Mouse (Mus musculus): ENCODE measurements around the gene Spata7. TPM values are rescaled to one million over a fixed set of nuclear protein-coding genes. Genes with fewer than 3 reads are reported as not detected.
A peak's percentile ranks its signal among the peaks of the same experiment; 100 is the strongest.

Spata7 gene
- polyA plus RNA-seq, 3 experiments from 2014 or later = 1.0 to 1.6 (median 1.3) TPM

DNA sequence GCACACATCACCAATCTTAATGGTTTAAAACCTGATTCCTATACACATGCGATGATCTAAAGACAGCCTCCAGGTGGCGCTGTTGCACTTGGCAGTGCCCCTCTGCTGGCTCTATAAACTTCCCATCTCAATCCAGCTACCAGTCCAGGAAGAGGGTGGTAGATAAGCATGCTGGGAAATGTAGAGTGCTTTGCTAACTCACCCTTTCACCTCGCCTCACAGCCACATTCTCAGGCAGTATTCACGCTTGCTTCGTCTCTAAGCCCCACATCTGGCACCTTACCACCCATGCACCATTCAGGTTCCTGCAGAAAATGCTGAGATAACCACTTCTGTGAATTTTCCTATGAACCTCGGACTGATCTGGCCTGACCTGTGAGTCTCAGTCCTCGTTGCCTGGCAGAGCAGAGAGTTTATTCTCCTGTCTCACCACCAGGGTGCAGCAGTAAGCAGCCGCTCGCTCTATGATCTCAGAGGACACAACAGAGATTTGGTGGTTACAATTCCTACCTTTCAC is 46.7 kb downstream of the Spata7 start:
- peak; percentile 86 for ATAC-seq

DNA sequence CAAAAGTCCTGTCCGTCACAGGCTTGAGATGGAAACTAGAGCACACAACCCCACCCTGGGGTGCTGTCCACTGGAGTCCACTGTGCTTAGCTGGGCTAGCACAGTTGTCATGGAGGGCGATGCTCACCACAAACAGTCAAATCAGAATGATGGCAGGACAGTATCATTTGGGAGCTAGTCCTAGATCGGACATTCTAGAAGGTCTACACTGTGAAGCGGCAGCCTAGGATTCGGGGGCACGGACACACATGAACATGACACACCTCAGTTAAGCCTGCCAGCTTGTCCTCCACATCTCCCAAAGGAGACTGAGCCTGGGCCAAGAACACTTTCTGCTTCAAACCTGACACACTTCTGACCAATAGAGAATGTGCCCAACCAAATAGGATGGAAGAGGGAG is 48.9 kb downstream of the Spata7 start:
- ATAC-seq = no peak

DNA sequence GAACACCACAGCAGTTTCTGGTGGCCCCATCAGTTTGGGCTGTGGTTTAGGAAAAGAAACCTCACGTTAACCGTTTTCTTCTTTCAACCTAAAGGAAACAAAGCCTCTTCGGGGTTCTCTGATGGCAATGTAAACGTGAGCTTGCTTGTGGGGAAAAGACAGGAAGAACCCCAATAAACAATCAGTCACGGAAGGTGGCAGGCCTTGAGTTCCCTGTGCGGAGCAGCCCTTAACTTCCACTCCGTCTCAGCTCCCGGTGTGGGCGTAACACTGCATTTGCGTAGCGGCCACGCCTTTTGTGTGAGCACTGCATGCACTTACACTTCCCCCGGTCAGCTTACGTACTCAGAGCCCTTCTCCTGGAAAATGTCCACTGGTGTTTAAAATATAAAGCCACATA is 49.4 kb downstream of the Spata7 start:
- peak; percentile 41 for ATAC-seq

DNA sequence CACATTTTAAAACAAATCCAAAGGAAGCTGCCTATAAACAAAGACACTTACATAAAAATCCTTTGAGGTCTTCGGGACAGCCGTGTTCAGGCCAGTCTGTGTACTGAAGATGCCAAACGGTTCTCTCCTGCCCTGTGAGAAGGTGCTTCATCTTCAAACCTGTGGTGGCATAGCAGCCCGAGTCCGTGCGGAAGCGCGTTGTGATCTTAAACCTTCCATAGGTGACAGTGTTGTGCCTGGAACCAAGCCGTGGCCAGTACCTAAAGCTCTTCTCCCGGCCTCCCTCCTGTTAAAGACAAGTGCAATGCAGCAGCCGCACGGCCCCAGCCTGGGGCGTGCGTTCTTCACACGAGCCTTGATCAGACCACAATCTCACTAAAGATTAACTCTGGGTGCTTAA is 51.9 kb downstream of the Spata7 start:
- no peak for ATAC-seq

DNA sequence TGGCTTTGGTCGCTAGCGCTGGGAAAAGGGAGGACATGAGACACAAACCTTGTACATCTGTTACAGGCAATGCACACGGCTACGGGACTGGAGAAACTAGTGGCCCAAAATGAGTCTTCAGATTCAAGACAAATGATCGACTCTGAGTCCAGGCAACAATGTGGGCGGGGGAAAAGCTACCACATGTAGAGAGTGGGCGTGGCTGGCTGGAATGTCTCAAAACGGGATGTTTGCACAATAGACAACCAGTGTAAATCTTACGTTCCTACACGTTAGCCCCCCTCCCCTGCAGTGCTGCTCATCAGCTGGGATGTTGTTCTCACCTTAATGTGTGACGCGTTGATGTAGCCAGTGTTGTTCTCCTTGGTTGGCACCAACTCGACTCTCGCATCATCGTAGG is 54.2 kb downstream of the Spata7 start:
- no peak for ATAC-seq

DNA sequence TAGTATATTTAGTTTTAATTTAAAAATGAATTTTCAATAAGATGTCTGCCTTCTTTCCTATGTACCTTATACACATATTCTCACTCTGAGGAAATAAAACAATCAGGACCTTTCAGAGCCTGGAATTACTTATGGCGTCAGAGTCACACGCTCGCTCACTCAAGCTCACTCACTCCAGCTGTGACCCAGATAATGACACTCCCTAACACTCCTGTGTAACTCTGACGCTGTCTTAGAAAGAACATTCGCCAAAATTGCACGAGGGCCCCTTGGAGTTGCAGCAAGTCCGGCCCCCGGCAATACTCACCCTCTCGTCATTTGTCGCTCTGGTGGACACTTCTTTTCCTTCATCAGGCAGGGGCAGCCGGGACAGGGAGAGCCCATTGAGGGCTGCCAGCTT is 55.2 kb downstream of the Spata7 start:
- ATAC-seq = no peak

DNA sequence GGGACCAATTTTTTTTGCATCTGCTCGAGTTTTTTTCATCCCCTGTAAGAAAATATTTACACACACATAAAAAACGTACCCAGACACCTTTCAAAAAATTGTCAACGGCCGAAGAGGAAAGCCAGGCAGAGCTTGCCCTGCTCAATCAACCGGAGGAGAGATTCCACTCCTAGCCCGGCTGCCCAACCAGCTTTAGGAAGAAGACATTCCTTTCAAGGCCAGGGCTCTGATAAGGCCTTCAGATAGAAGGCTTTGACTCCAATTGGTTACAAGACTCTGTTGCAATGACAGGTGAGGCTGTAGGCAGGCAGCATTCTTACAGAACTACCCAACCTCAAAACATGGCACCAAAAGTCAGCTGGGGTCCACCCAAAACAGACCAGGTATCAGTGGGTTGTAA is 55.6 kb downstream of the Spata7 start:
- ATAC-seq = no peak

DNA sequence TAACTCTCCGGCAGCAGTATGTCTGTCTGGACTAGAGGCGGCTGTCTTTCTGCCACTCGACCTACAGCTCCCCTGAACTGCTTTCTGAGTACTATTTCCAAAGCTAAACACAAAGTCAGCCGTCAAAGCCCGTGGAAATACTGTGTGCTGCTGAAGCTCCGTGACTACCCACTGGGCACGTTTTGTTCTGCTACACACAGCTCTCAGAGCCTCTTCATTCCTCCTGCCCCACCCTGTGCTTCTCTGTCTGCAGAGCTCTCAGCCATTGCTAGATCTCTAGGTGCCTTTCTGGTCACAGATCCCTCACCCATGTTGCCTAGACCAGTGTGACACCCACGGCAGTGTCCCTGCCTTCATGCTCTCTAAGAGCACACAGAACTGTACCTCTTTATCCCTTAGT is 62.3 kb downstream of the Spata7 start:
- ATAC-seq = no peak

DNA sequence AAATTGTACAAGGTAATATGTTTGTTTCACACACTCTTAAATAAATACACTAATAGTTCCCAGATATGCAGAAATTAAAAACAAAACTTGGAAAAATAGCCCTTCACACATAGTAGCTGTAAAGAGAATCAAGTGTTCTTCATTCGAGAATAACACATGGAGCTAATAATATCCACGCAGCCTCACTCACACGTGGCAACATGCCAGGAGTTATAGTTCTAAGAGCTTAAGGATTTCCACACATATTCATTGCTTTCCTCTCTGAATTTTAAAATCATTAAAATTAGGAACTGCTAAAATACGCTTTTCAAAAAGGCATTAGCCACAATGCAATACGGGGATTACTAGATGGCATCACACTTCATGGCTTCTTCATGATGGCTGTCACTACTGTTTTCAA is 69.2 kb downstream of the Spata7 start:
- ATAC-seq = no peak

DNA sequence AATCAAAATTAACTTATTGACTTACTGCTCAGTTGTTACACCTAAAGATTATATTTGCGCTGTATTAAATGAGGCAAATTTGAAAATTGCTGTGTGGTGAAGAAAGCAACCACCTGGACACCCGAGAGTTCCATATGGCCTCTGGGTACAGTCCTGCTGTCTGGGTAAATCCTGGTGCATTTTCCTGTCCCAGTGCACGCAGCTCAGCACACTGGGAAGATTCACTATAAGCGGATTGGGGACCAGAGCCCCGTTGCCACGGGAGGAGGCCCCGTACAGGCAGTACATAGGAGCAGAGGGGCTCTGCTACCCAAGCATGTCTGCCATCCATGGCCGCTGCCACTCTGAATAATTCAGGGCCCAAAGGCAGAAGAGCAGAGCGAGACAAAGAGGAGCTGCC is 73.6 kb downstream of the Spata7 start:
- no peak for ATAC-seq

DNA sequence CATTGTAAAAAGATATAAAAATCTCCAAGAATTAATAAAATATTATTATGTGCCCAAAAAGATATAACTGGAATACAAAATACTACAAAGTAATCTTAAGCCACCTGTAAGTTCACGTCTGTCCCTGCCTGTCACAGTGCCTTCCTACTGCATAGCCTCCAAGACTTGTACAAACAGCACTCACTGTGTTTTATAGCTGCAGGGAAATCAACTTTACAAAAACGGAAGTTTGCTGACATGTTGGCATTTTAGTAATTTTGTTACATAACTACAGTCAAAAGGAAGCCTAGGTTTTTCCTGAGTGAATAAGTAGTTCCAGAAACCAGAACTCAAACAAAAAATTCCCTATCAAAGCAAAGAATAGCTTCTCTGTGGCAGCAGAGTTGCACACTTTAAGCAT is 75.6 kb downstream of the Spata7 start:
- no peak for ATAC-seq

DNA sequence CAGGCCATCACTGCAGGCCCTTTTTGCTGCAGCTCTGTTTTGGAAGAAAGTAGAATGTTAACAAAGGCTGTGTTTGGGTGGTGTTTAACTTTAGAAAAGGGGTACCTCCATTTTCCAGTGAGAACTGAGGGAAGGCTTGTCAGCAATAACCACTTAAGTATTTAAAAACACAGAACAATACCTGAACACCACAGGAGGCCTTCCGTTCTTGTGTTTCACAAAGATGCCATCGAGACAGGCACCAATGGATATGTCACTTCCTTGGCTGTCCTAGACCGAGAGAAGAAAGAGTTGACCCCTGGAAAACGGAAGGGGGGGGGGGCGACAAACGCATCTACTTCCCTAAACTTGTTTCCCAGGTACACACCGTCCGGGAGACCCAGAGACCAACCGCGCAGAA is 76.0 kb downstream of the Spata7 start:
- ATAC-seq = no peak

DNA sequence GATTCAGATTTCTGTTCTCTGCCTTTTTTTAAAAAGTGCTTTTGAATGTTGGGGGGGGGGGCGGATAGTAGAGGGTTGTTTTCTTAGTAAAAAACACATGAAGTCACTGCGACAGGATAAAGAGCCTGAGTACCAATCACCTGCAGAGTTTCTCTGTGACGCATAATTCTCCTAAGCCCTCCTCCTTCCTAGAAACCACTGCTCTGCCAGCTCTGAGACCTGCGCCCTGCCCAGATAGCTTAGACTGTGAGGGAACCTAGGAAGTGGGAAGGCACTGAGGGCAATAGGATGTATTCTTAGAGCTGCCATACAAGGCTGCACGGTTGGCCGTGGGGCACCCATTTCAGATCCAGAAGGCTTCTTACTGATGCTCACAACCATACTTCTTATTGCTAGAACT is 84.9 kb downstream of the Spata7 start:
- no peak for ATAC-seq

DNA sequence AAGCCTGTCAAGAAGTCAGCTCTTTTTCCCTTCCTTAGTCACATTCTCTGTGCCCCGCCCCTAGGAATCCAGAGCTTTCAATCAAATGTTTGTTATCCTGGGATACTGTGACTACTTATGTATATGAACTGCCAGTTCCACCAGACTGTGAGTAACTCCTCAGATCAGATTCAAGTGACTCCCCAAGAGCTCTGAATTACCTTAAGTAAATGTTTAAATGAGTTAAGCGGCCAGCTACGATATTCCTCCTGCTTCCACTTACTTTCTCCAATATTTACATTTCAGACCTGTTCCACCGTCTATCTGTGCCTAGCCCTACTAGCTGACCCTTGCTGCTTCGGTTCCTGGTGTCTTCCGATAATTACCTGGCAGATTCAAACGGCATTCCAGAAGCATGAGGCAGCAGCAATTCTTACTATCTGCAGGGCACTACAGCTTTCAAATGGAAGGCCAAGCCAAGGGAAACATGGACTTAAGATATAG is 85.7 kb downstream of the Spata7 start:
- no peak for ATAC-seq

DNA sequence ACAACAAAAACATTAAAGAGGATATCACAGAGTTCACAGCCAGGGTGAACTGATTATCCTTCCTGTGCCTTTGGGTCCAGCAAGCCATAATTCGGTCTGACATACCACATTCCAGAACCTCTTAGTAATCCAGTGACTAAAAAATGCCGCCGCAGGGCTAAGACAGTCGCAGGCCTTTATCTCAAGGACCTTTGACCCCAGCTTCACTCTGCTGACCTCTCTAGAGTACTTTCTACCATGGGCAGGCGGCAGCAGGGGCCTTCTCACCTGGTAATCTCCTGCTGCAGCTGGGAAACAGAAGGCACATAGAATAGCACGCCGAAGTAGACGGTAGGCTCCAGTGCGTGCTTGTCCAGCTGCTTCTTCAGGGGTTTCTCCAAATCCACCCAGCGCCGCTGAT is 86.8 kb downstream of the Spata7 start:
- no peak for ATAC-seq

DNA sequence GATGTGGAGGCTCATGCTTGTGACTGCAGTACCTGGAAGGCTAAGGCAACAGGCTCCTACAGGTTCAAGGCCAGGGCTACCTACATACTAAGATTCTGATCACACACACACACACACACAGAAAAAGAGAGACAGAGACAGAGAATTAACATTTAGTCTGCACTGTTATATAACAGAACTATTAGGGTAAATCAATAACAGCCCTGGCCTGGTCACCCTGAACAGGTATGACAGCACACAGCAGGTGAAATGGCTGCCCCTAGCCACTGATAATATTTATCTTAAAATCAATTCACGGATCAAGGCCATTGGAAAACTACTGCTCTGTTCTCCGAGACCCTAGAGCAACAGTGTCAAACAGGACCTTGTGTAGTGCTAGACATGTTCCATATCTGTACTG is 88.2 kb downstream of the Spata7 start:
- no peak for ATAC-seq

Other genes starting within 250 kb of the Spata7 start
- not detected for gene Kcnk10, start 49.8 kb upstream of the Spata7 start, polyA plus RNA-seq (2017; shearing (Covaris generic))
- gene Ptpn21, start 109.2 kb downstream of the Spata7 start, polyA plus RNA-seq (2017; shearing (Covaris generic)) = 1 to 10 TPM; 4.0 to 6.4 (median 4.8) TPM
- gene Zc3h14, start 118.8 kb downstream of the Spata7 start, polyA plus RNA-seq (2017; shearing (Covaris generic)) = 10 to 100 TPM; 36.1 to 39.8 (median 37.1) TPM

Data from inflammation-experienced regulatory T-cells, adult 6 months (primary cell).